Mouse (Mus musculus) ES-E14 (cell line): ENCODE measurements around the gene Ccnb1.

Source experiments
- CHD2 ChIP-seq: IDR thresholded peaks from 2 replicates; pipeline ENCODE4 v1.6.1; 2014; ENCODE audit warnings: mild to moderate bottlenecking, low read depth, low read length, inconsistent platforms
- MAFK ChIP-seq: IDR thresholded peaks from 2 replicates; pipeline ENCODE4 v1.6.1; 2014; ENCODE audit warnings: mild to moderate bottlenecking, low read depth, low read length, inconsistent platforms; ENCODE audit not compliant: insufficient read depth
- ZC3H11A ChIP-seq: IDR thresholded peaks from 2 replicates; pipeline ENCODE4 v1.6.1; 2012; ENCODE audit warnings: low read depth, mild to moderate bottlenecking, inconsistent platforms, low read length, borderline replicate concordance
- ZNF384 ChIP-seq: IDR thresholded peaks from 2 replicates; pipeline ENCODE4 v1.6.1; 2012; ENCODE audit warnings: low read depth, low read length, inconsistent platforms

GRCm38 (mm10) chr13:100814451-100814850 is 28.1 kb upstream of the Ccnb1 start:
- TF ChIP-seq CHD2 (no peak), ZNF384 (no peak), ZC3H11A (no peak), MAFK (no peak)
